Mouse (Mus musculus) heart, embryonic 10.5 days (tissue): Measurements from ENCODE around the gene Tjp3. TPM values are rescaled to one million over a fixed set of nuclear protein-coding genes. Genes with fewer than 3 reads are reported as not detected.

Source experiments
- DNase-seq: peaks from one replicate; pipeline ENCODE4 v3.0.0-alpha.2; 2017; ENCODE audit warnings: low spot score
- H3K27ac ChIP-seq: fragments of 300-500 bp; sonication (generic); 2 replicates; pipeline ENCODE4 v1.5.1; 2016; ENCODE audit warnings: mild to moderate bottlenecking
- H3K27me3 ChIP-seq: fragments of 300-500 bp; sonication (generic); 2 replicates; pipeline ENCODE4 v1.6.1; 2016; ENCODE audit warnings: mild to moderate bottlenecking; ENCODE audit not compliant: poor library complexity, insufficient read depth, severe bottlenecking
- H3K36me3 ChIP-seq: fragments of 300-500 bp; sonication (generic); 2 replicates; pipeline ENCODE4 v1.6.1; 2016; ENCODE audit warnings: mild to moderate bottlenecking, moderate library complexity
- H3K4me1 ChIP-seq: fragments of 300-500 bp; sonication (generic); 2 replicates; pipeline ENCODE4 v1.6.1; 2016; ENCODE audit warnings: mild to moderate bottlenecking
- H3K4me3 ChIP-seq: fragments of 300-500 bp; sonication (generic); 2 replicates; pipeline ENCODE4 v1.5.1; 2016; ENCODE audit warnings: mild to moderate bottlenecking, moderate library complexity
- H3K9me3 ChIP-seq: fragments of 300-500 bp; sonication (generic); 2 replicates; pipeline ENCODE4 v1.6.1; 2016; ENCODE audit warnings: mild to moderate bottlenecking, moderate library complexity
- WGBS: fragments of 180-500 bp; shearing (Covaris S2); methylation state at CpG from one replicate; pipeline ENCODE4 v1.1.7; 2016; 5-methylcytosine and 5-hydroxymethylcytosine counted together
- polyA plus RNA-seq: library from polyadenylated mRNA; unstranded; fragments of >200 nt; fragmentation: Nextera tagmentation; extraction: Ambion mirVana; gene quantifications from 2 replicates; pipeline ENCODE4 v1.2.1, GENCODE M21; 2016

Tjp3 gene
- polyA plus RNA-seq, 1 experiment from 2014 or later = 4.4 TPM

GRCm38 (mm10) chr10:81244595-81244994 is 46.8 kb downstream of the Tjp3 start:
- Histone ChIP-seq H3K4me3 (no peak overlapping the region), H3K27ac (no peak overlapping the region), H3K9me3 (no peaks in the 10 kb centered on the region), H3K4me1 (peaks cover 34% of the 10 kb centered on the region), H3K36me3 (no peaks in the 10 kb centered on the region), H3K27me3 (peaks cover 86% of the 10 kb centered on the region)
- WGBS = 8% methylated on average over 17 of the region's 17 CpGs
- DNase-seq = peak; percentile 88

- WGBS = 77% methylated on average over 4 of the region's 4 CpGs
- H3K9me3 ChIP-seq = no peaks in the 10 kb centered on the region
- no peak for DNase-seq
- H3K36me3 ChIP-seq = no peaks in the 10 kb centered on the region
- H3K4me3 ChIP-seq = no peak overlapping the region
- peaks cover 86% of the 10 kb centered on the region for H3K27me3 ChIP-seq
- peaks cover 34% of the 10 kb centered on the region for H3K4me1 ChIP-seq
- H3K27ac ChIP-seq = no peak overlapping the region
Observed at GRCm38 (mm10) chr10:81244146-81244545, 47.2 kb downstream of the Tjp3 start.

DNA sequence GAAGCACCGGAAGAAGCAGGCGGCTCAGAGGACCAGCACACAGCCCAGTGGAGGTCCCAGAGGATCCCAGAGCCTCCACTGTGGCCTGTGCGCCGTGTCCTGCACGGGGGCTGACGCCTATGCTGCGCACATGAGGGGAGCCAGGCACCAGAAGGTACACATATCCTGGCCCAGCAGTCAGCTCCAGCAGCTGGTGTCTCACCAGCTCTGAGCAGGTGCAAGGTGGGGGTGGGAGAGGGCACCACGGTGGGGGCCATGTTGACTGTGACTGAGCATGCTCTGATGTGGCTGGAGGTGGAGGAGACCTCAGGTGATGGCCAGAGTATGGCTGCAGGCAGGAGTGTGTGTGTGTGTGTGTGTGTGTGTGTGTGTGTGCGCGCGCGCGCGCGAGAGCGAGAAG is 49.4 kb downstream of the Tjp3 start:
- Histone ChIP-seq H3K4me3 (no peak overlapping the region), H3K4me1 (peaks cover 42% of the 10 kb centered on the region), H3K9me3 (no peaks in the 10 kb centered on the region), H3K27ac (no peak overlapping the region), H3K27me3 (peaks cover 88% of the 10 kb centered on the region), H3K36me3 (no peaks in the 10 kb centered on the region)
- 86% methylated on average over 16 of the region's 16 CpGs for WGBS
- DNase-seq = no peak

DNA sequence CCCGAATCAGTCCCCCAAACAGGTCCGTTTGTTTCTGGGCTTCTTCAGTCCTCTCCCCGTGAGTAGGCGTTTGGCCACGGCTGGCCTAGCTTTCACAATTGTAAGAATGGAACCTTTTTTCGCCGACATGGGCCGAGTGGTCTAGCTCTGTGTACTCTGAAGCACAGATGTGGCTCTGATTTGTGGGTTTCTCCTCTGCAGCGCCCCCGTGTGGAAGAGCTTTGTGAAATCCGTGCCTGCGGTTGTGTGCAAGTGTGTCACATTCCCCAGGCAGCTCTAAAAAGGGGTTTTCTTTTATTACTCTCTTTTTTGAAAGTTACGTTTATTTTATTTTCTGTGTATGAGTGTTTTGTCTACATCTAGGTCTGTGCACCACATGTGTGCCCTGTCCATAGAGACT is 50.5 kb downstream of the Tjp3 start:
- Histone ChIP-seq H3K27me3 (peaks cover 82% of the 10 kb centered on the region), H3K4me1 (peaks cover 36% of the 10 kb centered on the region), H3K36me3 (no peaks in the 10 kb centered on the region), H3K27ac (no peak overlapping the region), H3K9me3 (no peaks in the 10 kb centered on the region), H3K4me3 (no peak overlapping the region)
- DNase-seq = no peak
- 21% methylated on average over 13 of the region's 13 CpGs for WGBS

DNA sequence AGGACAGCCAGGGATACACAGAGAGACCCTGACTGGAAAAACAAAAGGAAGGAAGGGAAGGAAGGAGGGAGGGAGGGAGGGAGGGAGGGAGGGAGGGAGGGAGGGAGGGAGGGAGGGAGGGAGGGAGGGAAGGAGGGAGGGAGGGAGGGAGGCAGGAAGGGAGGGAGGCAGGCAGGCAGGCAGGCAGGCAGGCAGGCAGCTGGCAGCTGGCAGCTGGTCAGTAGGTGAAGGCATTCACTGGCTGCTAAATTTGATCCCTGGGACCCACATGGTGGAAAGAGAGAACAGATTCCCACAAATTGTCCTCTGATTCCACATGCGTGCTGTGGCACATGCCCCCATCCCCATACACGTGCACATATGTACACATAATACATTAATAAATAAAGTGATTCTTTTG is 52.8 kb downstream of the Tjp3 start:
- Histone ChIP-seq H3K4me3 (no peak overlapping the region), H3K27me3 (peaks cover 71% of the 10 kb centered on the region), H3K27ac (no peak overlapping the region), H3K36me3 (no peaks in the 10 kb centered on the region; the same call in 1 of the 2 replicates), H3K9me3 (no peaks in the 10 kb centered on the region), H3K4me1 (peaks cover 25% of the 10 kb centered on the region)
- WGBS = 89% methylated on average over 2 of the region's 2 CpGs
- DNase-seq = no peak

- H3K4me1 ChIP-seq = peaks cover 35% of the 10 kb centered on the region
Observed at GRCm38 (mm10) chr10:81236471-81237268, 54.7 kb downstream of the Tjp3 start.

GRCm38 (mm10) chr10:81234206-81234605 is 57.2 kb downstream of the Tjp3 start:
- Histone ChIP-seq H3K4me3 (no peak overlapping the region; the same call in 1 of the 2 replicates), H3K27me3 (peaks cover 59% of the 10 kb centered on the region), H3K9me3 (no peaks in the 10 kb centered on the region), H3K4me1 (peaks cover 43% of the 10 kb centered on the region), H3K36me3 (no peaks in the 10 kb centered on the region; the same call in 1 of the 2 replicates), H3K27ac (no peak overlapping the region)
- 70% methylated on average over 6 of the region's 6 CpGs for WGBS
- DNase-seq = no peak

More at GRCm38 (mm10) chr10:81236471-81237268, 54.7 kb downstream of the Tjp3 start:
- Histone ChIP-seq H3K27me3 (peaks cover 59% of the 10 kb centered on the region), H3K27ac (no peak overlapping the region), H3K9me3 (no peaks in the 10 kb centered on the region), H3K36me3 (no peaks in the 10 kb centered on the region; the same call in 1 of the 2 replicates), H3K4me3 (no peak overlapping the region)
- DNase-seq = no peak
- 87% methylated on average over 12 of the region's 12 CpGs for WGBS

DNA sequence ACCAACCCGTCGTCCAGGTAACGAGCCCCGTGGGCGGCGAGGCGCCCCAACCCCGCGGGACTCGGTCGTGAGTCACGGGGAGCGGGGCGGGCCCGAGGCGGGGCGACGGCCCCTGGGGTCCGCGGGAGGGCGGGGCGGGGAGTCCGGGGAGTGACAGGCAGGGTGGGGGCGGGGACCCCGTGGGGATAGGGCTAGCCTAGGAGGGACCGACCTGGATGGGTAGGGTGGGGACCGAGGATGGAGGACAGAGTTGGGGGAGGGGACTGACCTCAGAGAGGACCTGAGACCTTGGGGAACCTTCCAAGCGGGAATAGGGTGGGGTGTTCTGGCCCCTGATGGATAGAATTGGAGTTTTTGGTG is 58.2 kb downstream of the Tjp3 start:
- under 1% methylated on average over 27 of the region's 28 CpGs for WGBS
- H3K27me3 ChIP-seq = peaks cover 59% of the 10 kb centered on the region
- H3K4me1 ChIP-seq = peaks cover 41% of the 10 kb centered on the region
- H3K27ac ChIP-seq = peak overlapping the region; percentile 94
- no peak for DNase-seq
- H3K4me3 ChIP-seq = peak overlapping the region; percentile 84
- H3K9me3 ChIP-seq = no peaks in the 10 kb centered on the region
- H3K36me3 ChIP-seq = no peaks in the 10 kb centered on the region; the same call in 1 of the 2 replicates

DNA sequence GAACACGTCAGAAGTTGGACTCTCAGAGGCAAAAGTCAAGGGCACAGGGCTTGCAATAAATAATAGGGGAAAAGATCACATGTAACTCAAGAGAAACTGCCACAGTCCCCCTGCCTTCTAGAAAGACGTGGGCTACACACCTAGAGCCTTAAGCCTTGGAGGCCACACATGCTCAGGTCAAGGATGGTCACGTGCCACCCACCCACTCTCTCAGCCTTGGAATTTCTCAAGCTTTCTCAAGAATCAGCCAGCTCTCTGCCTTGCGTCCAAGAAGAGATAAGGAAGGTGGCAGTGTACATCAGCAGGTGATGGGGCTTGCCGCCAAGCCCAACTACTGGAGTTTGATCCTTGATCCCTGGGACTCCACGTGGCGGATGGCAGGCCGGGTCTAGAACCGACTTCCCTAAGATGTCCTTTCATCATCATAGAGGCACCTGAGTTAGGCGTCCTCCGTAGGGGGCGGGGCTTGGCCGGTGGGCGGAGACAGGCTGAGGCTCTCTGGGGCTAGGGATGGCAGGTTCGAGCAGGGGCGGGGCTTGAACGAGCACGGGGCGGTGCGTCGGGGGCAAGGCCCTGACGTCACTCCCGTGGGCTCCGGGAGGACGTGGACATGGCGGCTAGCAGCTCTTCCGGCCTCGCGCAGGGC is 58.7 kb downstream of the Tjp3 start, which contains the start of gene Zfr2:
TSS of gene Zfr2 (plus strand) at position 576 of the 646 bp plus-strand sequence.
- Histone ChIP-seq H3K27ac (peak within 1 kb of the TSS; percentile 94), H3K27me3 (peaks cover 58% of the 10 kb centered on the region), H3K9me3 (no peaks in the 10 kb centered on the region), H3K4me3 (peak within 1 kb of the TSS; percentile 84), H3K36me3 (no peaks in the 10 kb centered on the region; the same call in 1 of the 2 replicates), H3K4me1 (peaks cover 36% of the 10 kb centered on the region)
- WGBS = 7% methylated on average over 29 of the region's 29 CpGs
- peak; percentile 95 for DNase-seq

- Histone ChIP-seq H3K9me3 (no peaks in the 10 kb centered on the region), H3K4me1 (peaks cover 31% of the 10 kb centered on the region), H3K36me3 (no peaks in the 10 kb centered on the region; the same call in 1 of the 2 replicates), H3K27ac (no peak overlapping the region), H3K27me3 (peaks cover 46% of the 10 kb centered on the region), H3K4me3 (no peak overlapping the region)
- 47% methylated on average over 7 of the region's 7 CpGs for WGBS
- DNase-seq = no peak
Observed at GRCm38 (mm10) chr10:81231436-81231835, 59.9 kb downstream of the Tjp3 start.

DNA sequence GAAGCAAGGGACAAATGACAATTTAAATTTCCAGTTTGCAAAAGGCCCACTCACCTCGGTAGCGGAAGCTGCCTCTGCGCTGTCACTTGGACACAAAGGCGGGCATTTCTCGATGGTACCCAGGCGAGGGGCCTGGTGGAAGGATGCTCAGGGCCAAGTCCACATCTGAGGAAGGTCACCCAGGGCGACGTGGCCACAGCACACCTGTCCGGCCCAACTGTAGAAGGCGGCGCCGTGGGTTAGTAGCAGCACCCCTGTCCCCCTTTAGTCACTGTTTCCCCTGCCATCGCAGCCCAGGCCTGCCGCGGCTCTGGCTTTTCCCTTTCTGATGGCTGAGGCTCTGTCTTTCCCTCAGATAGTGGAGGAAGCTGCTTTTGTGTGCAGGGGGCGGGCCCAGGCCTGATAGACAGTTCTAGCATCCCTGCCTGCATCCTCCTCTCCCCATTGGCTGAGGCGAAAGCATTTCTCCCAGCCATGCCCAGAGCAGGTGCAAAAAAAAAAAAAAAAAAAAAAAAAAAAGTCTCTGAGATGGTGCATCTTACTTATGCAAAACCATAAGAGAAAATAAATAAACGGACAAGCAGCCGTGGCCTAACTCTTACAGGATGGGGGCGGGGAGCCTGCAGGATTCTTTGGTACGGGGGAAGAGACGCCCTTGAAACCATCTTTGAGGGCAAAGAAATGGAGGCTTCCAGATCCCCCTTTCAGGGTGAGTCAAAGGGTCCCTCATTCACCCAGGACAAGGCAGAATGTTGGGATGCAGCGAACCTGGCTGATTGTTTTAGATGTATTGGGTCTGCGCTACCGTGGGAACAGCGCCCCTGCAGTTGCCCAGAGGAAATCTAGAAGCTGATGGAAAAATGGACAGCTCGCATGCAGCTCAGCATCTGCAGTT is 60.7 kb downstream of the Tjp3 start, which contains the start of gene Atcay:
TSS of gene Atcay (minus strand) at position 396 of the 895 bp plus-strand sequence.
- H3K9me3 ChIP-seq = no peaks in the 10 kb centered on the region
- no peaks in the 10 kb centered on the region; the same call in 1 of the 2 replicates for H3K36me3 ChIP-seq
- 12% methylated on average over 27 of the region's 27 CpGs for WGBS
- peak within 1 kb of the TSS; percentile 36; the same call in 1 of the 2 replicates for H3K27ac ChIP-seq
- peaks cover 31% of the 10 kb centered on the region for H3K4me1 ChIP-seq
- DNase-seq = no peak
- peak within 1 kb of the TSS; percentile 44 for H3K4me3 ChIP-seq
- peaks cover 50% of the 10 kb centered on the region for H3K27me3 ChIP-seq

- no peak overlapping the region for H3K27ac ChIP-seq
- H3K4me3 ChIP-seq = peak overlapping the region; percentile 44
- peaks cover 31% of the 10 kb centered on the region for H3K4me1 ChIP-seq
- no peak for DNase-seq
- WGBS = 13% methylated on average over 20 of the region's 20 CpGs
- H3K27me3 ChIP-seq = peaks cover 51% of the 10 kb centered on the region
- no peaks in the 10 kb centered on the region; the same call in 1 of the 2 replicates for H3K36me3 ChIP-seq
- no peaks in the 10 kb centered on the region for H3K9me3 ChIP-seq
Observed at GRCm38 (mm10) chr10:81229735-81230437, 61.5 kb downstream of the Tjp3 start.
